Mouse (Mus musculus) small intestine, adult 2 months (tissue): ENCODE measurements around the gene Itga5.

Experiments used
- CTCF ChIP-seq: fragments of 200-500 bp; IDR thresholded peaks from 2 replicates; pipeline ENCODE4 v1.5.1; 2012; ENCODE audit warnings: low read depth, mild to moderate bottlenecking, control low read depth, inconsistent platforms, low read length, moderate library complexity, mixed read lengths; ENCODE audit not compliant: insufficient replicate concordance, insufficient read length; ENCODE audit errors: extremely low read depth
- POLR2A ChIP-seq: fragments of 200-500 bp; IDR thresholded peaks from 2 replicates; pipeline ENCODE4 v1.6.1; 2012; ENCODE audit warnings: low read depth, mild to moderate bottlenecking, control low read depth, inconsistent platforms, low read length, moderate library complexity

- TF ChIP-seq CTCF (no peak), POLR2A (no peak)
Measured at GRCm38 (mm10) chr15:103363809-103364208, 2.8 kb downstream of the Itga5 start.
